Mouse (Mus musculus): Measurements from ENCODE around the gene Auts2.

DNA sequence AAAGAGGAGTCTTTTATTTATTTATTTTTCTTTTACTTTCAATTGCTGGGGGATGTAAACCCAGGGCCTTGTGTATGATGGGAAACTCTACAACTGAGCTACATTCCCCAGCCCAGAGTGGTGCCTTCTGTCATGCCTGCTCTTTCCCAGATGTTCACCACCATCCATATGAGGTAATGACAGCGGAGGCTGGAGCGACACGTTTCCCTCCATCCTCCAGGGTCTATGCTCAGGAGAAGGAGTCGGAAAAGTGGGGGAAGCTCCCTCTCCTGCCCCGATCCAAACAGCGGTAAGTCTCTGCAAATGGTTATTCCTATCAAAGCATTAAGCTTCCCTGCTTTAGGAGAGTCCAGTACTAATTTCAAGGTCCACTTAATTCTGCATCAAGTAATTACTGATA, 768.4 kb downstream of the Auts2 start:
- TF ChIP-seq ZNF384 (IDR thresholded peaks at IDR 0.05; ENCODE audit: low read depth, low read length) (no peak), CHD2 (IDR thresholded peaks at IDR 0.05; ENCODE audit: low read depth, low read length) (no peak), MAFK (IDR thresholded peaks at IDR 0.05; ENCODE audit: insufficient read depth, low read depth, low read length) (no peak), HCFC1 (IDR thresholded peaks at IDR 0.05; ENCODE audit: borderline replicate concordance, insufficient read depth, low read length) (no peak)
